Mouse (Mus musculus): ENCODE measurements around the gene Gng10. TPM values are rescaled to one million over a fixed set of nuclear protein-coding genes. Genes with fewer than 3 reads are reported as not detected.

Gng10 gene
- 165 and 197 TPM in 2 replicates for polyA plus RNA-seq (2014; fragmentation: Nextera tagmentation; extraction: Ambion mirVana)

DNA sequence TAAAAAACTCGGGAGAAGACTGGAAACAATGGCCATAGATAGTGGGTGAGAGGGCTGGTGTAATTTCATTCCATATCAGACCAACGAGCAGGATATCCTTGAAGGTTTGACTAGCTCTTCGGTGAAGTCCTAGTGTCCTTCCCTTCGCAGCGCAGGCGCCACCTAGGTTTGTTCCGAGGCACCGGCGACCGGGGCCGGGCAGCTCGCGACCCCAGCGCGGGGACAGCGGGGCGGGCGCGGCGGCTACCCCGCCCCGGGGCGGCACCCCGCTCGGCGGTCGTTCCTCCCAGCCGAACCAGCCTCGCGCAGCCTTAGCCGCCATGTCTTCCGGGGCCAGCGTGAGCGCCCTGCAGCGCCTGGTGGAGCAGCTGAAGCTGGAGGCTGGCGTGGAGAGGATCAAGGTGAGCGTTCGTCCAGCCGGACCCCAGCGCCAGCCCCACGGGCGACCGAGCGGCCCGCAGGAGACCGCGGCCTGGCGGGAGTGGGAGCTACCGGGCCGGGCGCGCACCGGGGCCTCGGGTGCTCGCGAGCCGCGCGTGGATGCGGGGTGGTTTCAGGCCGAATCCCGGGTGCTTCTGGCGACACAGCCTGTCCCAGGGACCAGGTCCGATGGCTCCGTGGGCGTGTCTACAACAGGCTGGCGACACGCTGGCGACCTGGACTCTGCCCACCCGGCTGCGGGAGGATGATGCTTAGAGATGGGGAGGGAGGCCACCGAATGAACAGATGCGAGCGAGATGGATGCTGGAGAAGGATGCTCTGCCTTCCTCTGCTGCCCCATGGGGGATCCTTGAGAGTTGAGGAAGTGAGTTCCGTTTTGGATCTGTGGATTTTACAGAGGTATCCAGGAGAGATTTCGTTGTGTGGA, at the start of gene Gng10:
Gene Gng10 (plus strand): TSS at position 171 of the 868 bp plus-strand sequence.
- H3K27me3 ChIP-seq (ENCODE audit: control insufficient read depth, insufficient read depth, low read length): no peaks in the 10 kb centered on the region
- H3K27ac ChIP-seq (replicated peaks; ENCODE audit: low read depth, low read length): peak within 1 kb of the TSS; percentile 35
- H3K9me3 ChIP-seq (replicated peaks; ENCODE audit: control insufficient read depth, low read length): no peaks in the 10 kb centered on the region
- no peaks in the 10 kb centered on the region; the same call in 1 of the 2 replicates for H3K36me3 ChIP-seq (replicated peaks; ENCODE audit: control insufficient read depth, insufficient read depth, low read depth, low read length)
- H3K4me1 ChIP-seq (ENCODE audit: control insufficient read depth, insufficient read depth, low read length): no peaks in the 10 kb centered on the region
- peak within 1 kb of the TSS; percentile 90 for H3K9ac ChIP-seq (replicated peaks; ENCODE audit: low read length)
- DNase-seq (ENCODE audit: low spot score) (peak; percentile 69), ATAC-seq (replicated peaks; ENCODE audit: insufficient number of reproducible peaks, low FRiP score, low TSS enrichment, low read depth) (peak; percentile 75)
- peak within 1 kb of the TSS; percentile 79 for H3K4me3 ChIP-seq (ENCODE audit: low read depth, low read length)
- peak within 1 kb of the TSS; percentile 82 for H3K4me2 ChIP-seq (ENCODE audit: low read depth, low read length)
- 2% methylated on average over 76 of the region's 76 CpGs for WGBS

DNA sequence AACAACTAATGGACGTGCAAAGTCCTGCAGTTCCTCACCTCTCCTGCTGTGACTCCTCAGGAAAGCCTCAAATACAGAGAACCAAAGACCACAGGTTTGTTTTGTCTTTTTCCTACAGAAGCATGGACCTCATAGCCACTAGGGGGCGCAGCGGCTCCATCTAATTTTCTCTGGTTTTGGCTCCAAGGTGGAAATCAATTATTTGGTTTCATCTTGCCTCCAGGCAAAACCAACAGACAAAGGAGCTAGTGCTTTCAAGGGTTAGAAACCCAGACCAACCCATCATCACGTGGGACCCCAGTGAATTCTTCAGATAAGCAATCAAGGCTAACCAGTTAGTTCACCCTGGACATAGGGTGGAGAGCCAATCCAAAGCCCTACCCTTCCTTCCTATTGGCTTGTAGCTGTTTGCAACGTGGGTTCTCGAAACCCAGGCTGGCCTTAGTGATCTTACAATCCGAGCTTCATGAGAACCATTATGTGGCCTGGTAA, 49.7 kb upstream of the Gng10 start:
- Histone ChIP-seq H3K9me3 (replicated peaks; ENCODE audit: control insufficient read depth, low read length) (no peaks in the 10 kb centered on the region), H3K4me2 (ENCODE audit: low read depth, low read length) (no peak overlapping the region), H3K4me1 (ENCODE audit: control insufficient read depth, insufficient read depth, low read length) (no peaks in the 10 kb centered on the region), H3K9ac (replicated peaks; ENCODE audit: low read length) (no peak overlapping the region), H3K4me3 (ENCODE audit: low read depth, low read length) (no peak overlapping the region), H3K36me3 (replicated peaks; ENCODE audit: control insufficient read depth, insufficient read depth, low read depth, low read length) (no peaks in the 10 kb centered on the region), H3K27ac (replicated peaks; ENCODE audit: low read depth, low read length) (no peak overlapping the region), H3K27me3 (ENCODE audit: control insufficient read depth, insufficient read depth, low read length) (no peaks in the 10 kb centered on the region)
- ATAC-seq (replicated peaks; ENCODE audit: insufficient number of reproducible peaks, low FRiP score, low TSS enrichment, low read depth) (no peak), DNase-seq (ENCODE audit: low spot score) (peak; percentile 86)
- WGBS: 23% methylated on average over 7 of the region's 7 CpGs

GRCm38 (mm10) chr4:58986540-58987190, 48.2 kb upstream of the Gng10 start, which contains the start of gene Ptgr1:
TSS of gene Ptgr1 (minus strand) at chr4:58987119.
- 2% methylated on average over 28 of the region's 28 CpGs for WGBS
- H3K36me3 ChIP-seq (replicated peaks; ENCODE audit: control insufficient read depth, insufficient read depth, low read depth, low read length): no peaks in the 10 kb centered on the region
- peak within 1 kb of the TSS; percentile 61 for H3K4me3 ChIP-seq (ENCODE audit: low read depth, low read length)
- no peak within 1 kb of the TSS for H3K27ac ChIP-seq (replicated peaks; ENCODE audit: low read depth, low read length)
- H3K4me2 ChIP-seq (ENCODE audit: low read depth, low read length): peak within 1 kb of the TSS; percentile 87
- H3K27me3 ChIP-seq (ENCODE audit: control insufficient read depth, insufficient read depth, low read length): no peaks in the 10 kb centered on the region
- peak within 1 kb of the TSS; percentile 66 for H3K9ac ChIP-seq (replicated peaks; ENCODE audit: low read length)
- H3K4me1 ChIP-seq (ENCODE audit: control insufficient read depth, insufficient read depth, low read length): no peaks in the 10 kb centered on the region
- DNase-seq (ENCODE audit: low spot score) (peak; percentile 85), ATAC-seq (replicated peaks; ENCODE audit: insufficient number of reproducible peaks, low FRiP score, low TSS enrichment, low read depth) (peak; percentile 79)
- no peaks in the 10 kb centered on the region for H3K9me3 ChIP-seq (replicated peaks; ENCODE audit: control insufficient read depth, low read length)

- ATAC-seq (replicated peaks; ENCODE audit: insufficient number of reproducible peaks, low FRiP score, low TSS enrichment, low read depth): no peak
- 88% methylated on average over 7 of the region's 7 CpGs for WGBS
- Histone ChIP-seq H3K4me3 (ENCODE audit: low read depth, low read length) (no peak overlapping the region), H3K36me3 (replicated peaks; ENCODE audit: control insufficient read depth, insufficient read depth, low read depth, low read length) (no peaks in the 10 kb centered on the region), H3K9me3 (replicated peaks; ENCODE audit: control insufficient read depth, low read length) (no peaks in the 10 kb centered on the region), H3K4me1 (ENCODE audit: control insufficient read depth, insufficient read depth, low read length) (no peaks in the 10 kb centered on the region), H3K27ac (replicated peaks; ENCODE audit: low read depth, low read length) (no peak overlapping the region), H3K27me3 (ENCODE audit: control insufficient read depth, insufficient read depth, low read length) (no peaks in the 10 kb centered on the region), H3K4me2 (ENCODE audit: low read depth, low read length) (no peak overlapping the region), H3K9ac (replicated peaks; ENCODE audit: low read length) (no peak overlapping the region)
- no peak for DNase-seq (ENCODE audit: low spot score)
These were observed 45.5 kb upstream of the Gng10 start for GRCm38 (mm10) chr4:58989303-58989898.

DNA sequence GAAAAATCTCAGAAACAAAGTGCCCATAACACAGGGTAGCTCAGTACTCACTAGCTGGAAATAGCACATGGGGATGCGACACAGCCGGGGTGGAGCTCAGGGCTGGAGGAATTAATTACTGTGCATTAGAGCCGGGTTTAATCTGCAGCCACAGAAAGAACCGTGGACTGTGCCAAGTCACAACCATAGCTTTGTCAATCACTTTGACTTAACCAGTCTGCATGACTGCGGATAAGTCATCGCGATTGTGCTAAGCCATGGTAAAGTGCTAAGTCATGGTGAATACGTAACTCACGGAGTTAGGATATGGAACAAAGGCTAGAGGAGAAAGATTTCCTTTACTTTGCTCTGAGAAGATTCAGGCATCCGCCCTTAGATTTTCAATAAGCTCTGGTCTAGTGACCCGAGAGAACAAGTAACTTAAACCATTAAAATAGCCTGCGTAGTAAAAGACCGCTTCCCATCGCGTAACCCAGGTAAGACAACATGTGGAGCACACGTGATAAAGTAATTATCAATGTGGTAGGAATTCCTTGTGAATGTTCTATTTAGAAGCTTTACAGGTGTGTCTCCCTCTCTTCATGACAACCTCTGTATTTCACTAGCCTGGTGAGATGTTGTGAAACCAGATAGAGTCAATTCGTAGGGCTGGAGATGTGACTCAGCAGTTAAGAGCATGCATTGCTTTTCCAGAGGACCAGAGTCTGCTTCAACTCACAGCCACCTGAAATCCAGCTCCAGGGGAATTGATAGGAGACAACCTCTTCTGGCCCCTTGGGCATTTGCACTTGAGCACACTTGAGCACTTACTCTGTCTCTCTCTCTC, 44.1 kb upstream of the Gng10 start:
- no peak overlapping the region for H3K27ac ChIP-seq (replicated peaks; ENCODE audit: low read depth, low read length)
- no peak overlapping the region for H3K9ac ChIP-seq (replicated peaks; ENCODE audit: low read length)
- no peaks in the 10 kb centered on the region for H3K4me1 ChIP-seq (ENCODE audit: control insufficient read depth, insufficient read depth, low read length)
- H3K4me2 ChIP-seq (ENCODE audit: low read depth, low read length): no peak overlapping the region
- H3K36me3 ChIP-seq (replicated peaks; ENCODE audit: control insufficient read depth, insufficient read depth, low read depth, low read length): no peaks in the 10 kb centered on the region
- no peak overlapping the region for H3K4me3 ChIP-seq (ENCODE audit: low read depth, low read length)
- DNase-seq (ENCODE audit: low spot score) (no peak), ATAC-seq (replicated peaks; ENCODE audit: insufficient number of reproducible peaks, low FRiP score, low TSS enrichment, low read depth) (no peak)
- 88% methylated on average over 17 of the region's 17 CpGs for WGBS
- no peaks in the 10 kb centered on the region for H3K9me3 ChIP-seq (replicated peaks; ENCODE audit: control insufficient read depth, low read length)
- no peaks in the 10 kb centered on the region for H3K27me3 ChIP-seq (ENCODE audit: control insufficient read depth, insufficient read depth, low read length)

- no peaks in the 10 kb centered on the region for H3K4me1 ChIP-seq (ENCODE audit: control insufficient read depth, insufficient read depth, low read length)
- no peaks in the 10 kb centered on the region for H3K27me3 ChIP-seq (ENCODE audit: control insufficient read depth, insufficient read depth, low read length)
- WGBS: 80% methylated on average over 5 of the region's 5 CpGs
- H3K27ac ChIP-seq (replicated peaks; ENCODE audit: low read depth, low read length): no peak overlapping the region
- ATAC-seq (replicated peaks; ENCODE audit: insufficient number of reproducible peaks, low FRiP score, low TSS enrichment, low read depth) (no peak), DNase-seq (ENCODE audit: low spot score) (no peak)
- H3K9ac ChIP-seq (replicated peaks; ENCODE audit: low read length): no peak overlapping the region
- no peak overlapping the region for H3K4me3 ChIP-seq (ENCODE audit: low read depth, low read length)
- H3K4me2 ChIP-seq (ENCODE audit: low read depth, low read length): no peak overlapping the region
- H3K9me3 ChIP-seq (replicated peaks; ENCODE audit: control insufficient read depth, low read length): no peaks in the 10 kb centered on the region
- H3K36me3 ChIP-seq (replicated peaks; ENCODE audit: control insufficient read depth, insufficient read depth, low read depth, low read length): no peaks in the 10 kb centered on the region
These were observed 42.7 kb upstream of the Gng10 start for GRCm38 (mm10) chr4:58992195-58992594.

- Histone ChIP-seq H3K27me3 (ENCODE audit: control insufficient read depth, insufficient read depth, low read length) (no peaks in the 10 kb centered on the region), H3K9me3 (replicated peaks; ENCODE audit: control insufficient read depth, low read length) (no peaks in the 10 kb centered on the region), H3K4me1 (ENCODE audit: control insufficient read depth, insufficient read depth, low read length) (no peaks in the 10 kb centered on the region), H3K36me3 (replicated peaks; ENCODE audit: control insufficient read depth, insufficient read depth, low read depth, low read length) (no peaks in the 10 kb centered on the region), H3K4me2 (ENCODE audit: low read depth, low read length) (no peak within 1 kb of the TSS), H3K27ac (replicated peaks; ENCODE audit: low read depth, low read length) (no peak within 1 kb of the TSS), H3K9ac (replicated peaks; ENCODE audit: low read length) (no peak within 1 kb of the TSS), H3K4me3 (ENCODE audit: low read depth, low read length) (no peak within 1 kb of the TSS)
- 93% methylated on average over 4 of the region's 4 CpGs for WGBS
- DNase-seq (ENCODE audit: low spot score): no peak
- ATAC-seq (replicated peaks; ENCODE audit: insufficient number of reproducible peaks, low FRiP score, low TSS enrichment, low read depth): no peak
These were observed 40.1 kb upstream of the Gng10 start, which contains the start of gene Dnajc25 for GRCm38 (mm10) chr4:58994762-58995161. TSS of gene Dnajc25 (plus strand) at chr4:58995062.

All from embryonic facial prominence, embryonic 11.5 days (tissue).